Mouse (Mus musculus) hindbrain, postnatal 0 days (tissue): ENCODE data around the gene Rpgrip1l. TPM values are rescaled to one million over a fixed set of nuclear protein-coding genes. Genes with fewer than 3 reads are reported as not detected.

Experiments used
- ATAC-seq: fragments of 200-750 bp; cut with Nextera tagmentation; 2 replicates; pipeline ENCODE4 v1.8.0; 2017; ENCODE audit warnings: mild to moderate bottlenecking, moderate TSS enrichment, moderate library complexity
- DNase-seq: peaks from one replicate; pipeline ENCODE4 v3.0.0-alpha.2; 2015; ENCODE audit warnings: low spot score
- H3K27ac ChIP-seq: fragments of 300-500 bp; sonication (generic); 2 replicates; pipeline ENCODE4 v1.5.1; 2014; ENCODE audit warnings: mild to moderate bottlenecking
- H3K27me3 ChIP-seq: fragments of 300-500 bp; sonication (generic); 2 replicates; pipeline ENCODE4 v1.6.1; 2014; ENCODE audit warnings: low read length, mixed read lengths; ENCODE audit not compliant: insufficient read depth
- H3K36me3 ChIP-seq: fragments of 300-500 bp; sonication (generic); 2 replicates; pipeline ENCODE4 v1.6.1; 2014; ENCODE audit warnings: low read length, mixed read lengths; ENCODE audit not compliant: insufficient read depth
- H3K4me1 ChIP-seq: fragments of 300-500 bp; sonication (generic); 2 replicates; pipeline ENCODE4 v1.6.1; 2014; ENCODE audit warnings: antibody characterized with exemption, low read length, mixed read lengths; ENCODE audit not compliant: insufficient read depth
- H3K4me2 ChIP-seq: fragments of 300-500 bp; sonication (generic); 2 replicates; pipeline ENCODE4 v1.6.1; 2014; ENCODE audit warnings: low read depth, mild to moderate bottlenecking, low read length, moderate library complexity, mixed read lengths
- H3K4me3 ChIP-seq: fragments of 300-500 bp; sonication (generic); 2 replicates; pipeline ENCODE4 v1.5.1; 2014; ENCODE audit warnings: low read length
- H3K9ac ChIP-seq: fragments of 300-500 bp; sonication (generic); replicated peaks from 2 replicates; pipeline ENCODE4 v1.6.1; 2014; ENCODE audit warnings: mild to moderate bottlenecking, low read length, moderate library complexity, mixed read lengths
- H3K9me3 ChIP-seq: fragments of 300-500 bp; sonication (generic); 2 replicates; pipeline ENCODE4 v1.6.1; 2016; ENCODE audit warnings: low read length, mixed read lengths
- CTCF ChIP-seq: IDR thresholded peaks from 2 replicates; pipeline ENCODE4 v1.5.1; 2016; ENCODE audit warnings: antibody characterized with exemption, control low read depth, low read depth
- WGBS: fragments of 180-500 bp; shearing (Covaris S2); extraction: QIAGEN DNeasy Blood & Tissue Kit; methylation state at CpG from one replicate; pipeline ENCODE4 v1.1.7; 2014; 5-methylcytosine and 5-hydroxymethylcytosine counted together
- polyA plus RNA-seq: library from polyadenylated mRNA; unstranded; fragments of >200 nt; fragmentation: Nextera tagmentation; extraction: Ambion mirVana; gene quantifications from 2 replicates; pipeline ENCODE4 v1.2.1, GENCODE M21; 2015
- total RNA-seq: library from RNA; depleted of rRNA; stranded (reverse); fragments of >200 nt; gene quantifications from 2 replicates; pipeline ENCODE4 v1.2.3, GENCODE M21; 2014

Rpgrip1l gene
- total and polyA plus RNA-seq, 2 experiments from 2014 or later: 6.8 to 12.7 TPM

DNA sequence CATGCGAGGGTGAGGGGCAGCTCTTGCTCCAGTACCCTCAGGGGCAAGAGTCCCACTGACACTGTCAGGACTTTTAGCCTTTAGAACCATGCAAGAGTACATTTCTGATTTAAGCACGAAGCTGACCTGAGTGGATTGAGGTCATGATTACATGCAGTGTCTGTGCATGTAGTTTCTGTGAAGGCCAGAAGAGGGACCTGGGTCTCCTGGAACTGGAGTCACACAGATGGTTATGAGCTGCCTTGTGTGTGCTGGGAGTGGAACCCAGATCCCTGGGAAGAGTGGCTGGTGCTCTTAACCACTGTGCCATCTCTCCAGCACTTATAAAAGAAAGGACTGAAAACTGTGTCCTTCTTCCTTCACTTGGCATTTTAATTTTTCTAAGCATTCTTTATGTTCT lies 111.9 kb downstream of the Rpgrip1l start:
- DNase-seq (no peak), ATAC-seq (no peak)
- no peak for TF ChIP-seq CTCF
- Histone ChIP-seq H3K9ac (no peak overlapping the region), H3K4me3 (no peak overlapping the region), H3K27ac (no peak overlapping the region), H3K36me3 (no peaks in the 10 kb centered on the region), H3K4me2 (no peak overlapping the region), H3K4me1 (no peaks in the 10 kb centered on the region), H3K9me3 (no peaks in the 10 kb centered on the region), H3K27me3 (no peaks in the 10 kb centered on the region)
- 74% methylated on average over 2 of the region's 2 CpGs for whole genome bisulfite sequencing

DNA sequence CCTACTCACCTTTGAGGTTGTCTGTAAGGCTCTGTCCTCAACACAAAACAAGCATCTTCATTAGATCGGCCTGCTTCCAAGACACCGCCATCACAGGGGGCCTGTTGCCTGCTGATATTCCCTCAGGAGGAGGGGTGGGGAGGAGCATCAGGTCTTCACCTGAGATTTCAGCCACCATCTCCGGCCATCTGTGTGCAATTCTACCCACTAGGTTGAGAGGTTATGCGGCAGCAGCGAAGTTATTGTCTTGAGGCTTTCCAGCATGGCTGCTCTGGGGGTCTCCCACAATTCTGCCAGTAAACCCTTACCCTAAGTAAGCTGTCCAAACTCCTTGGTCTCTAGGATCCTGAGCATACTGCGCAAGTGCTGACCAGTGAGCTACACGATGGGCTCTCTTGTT lies 113.2 kb downstream of the Rpgrip1l start, which contains the start of gene Aktip:
TSS of gene Aktip (minus strand) at position 101 of the 400 bp plus-strand sequence.
- 88% methylated on average over 7 of the region's 7 CpGs for WGBS
- no peak within 1 kb of the TSS for H3K4me2 ChIP-seq
- H3K27ac ChIP-seq: no peak within 1 kb of the TSS
- no peak for TF ChIP-seq CTCF
- H3K9me3 ChIP-seq: no peaks in the 10 kb centered on the region
- no peak within 1 kb of the TSS for H3K4me3 ChIP-seq
- no peaks in the 10 kb centered on the region for H3K36me3 ChIP-seq
- H3K27me3 ChIP-seq: no peaks in the 10 kb centered on the region
- no peak for DNase-seq
- H3K4me1 ChIP-seq: no peaks in the 10 kb centered on the region
- no peak within 1 kb of the TSS for H3K9ac ChIP-seq
- no peak for ATAC-seq

GRCm38 (mm10) chr8:91198036-91198435 lies 115.0 kb downstream of the Rpgrip1l start:
- H3K9ac ChIP-seq: no peak overlapping the region
- no peaks in the 10 kb centered on the region for H3K4me1 ChIP-seq
- no peak for TF ChIP-seq CTCF
- H3K4me3 ChIP-seq: no peak overlapping the region
- no peak overlapping the region for H3K4me2 ChIP-seq
- ATAC-seq (no peak), DNase-seq (no peak)
- no peaks in the 10 kb centered on the region for H3K27me3 ChIP-seq
- WGBS: 55% methylated on average over 3 of the region's 3 CpGs
- no peaks in the 10 kb centered on the region for H3K36me3 ChIP-seq
- H3K9me3 ChIP-seq: no peaks in the 10 kb centered on the region
- H3K27ac ChIP-seq: no peak overlapping the region

- no peaks in the 10 kb centered on the region for H3K4me1 ChIP-seq
- H3K4me3 ChIP-seq: no peak overlapping the region
- H3K27ac ChIP-seq: no peak overlapping the region
- H3K27me3 ChIP-seq: no peaks in the 10 kb centered on the region
- TF ChIP-seq CTCF: no peak
- DNase-seq: no peak
- no peak overlapping the region for H3K9ac ChIP-seq
- H3K36me3 ChIP-seq: no peaks in the 10 kb centered on the region
- ATAC-seq: no peak
- no peaks in the 10 kb centered on the region for H3K9me3 ChIP-seq
- H3K4me2 ChIP-seq: no peak overlapping the region
- WGBS: 84% methylated on average over 5 of the region's 5 CpGs
These were observed 115.8 kb downstream of the Rpgrip1l start for GRCm38 (mm10) chr8:91197233-91197632.

DNA sequence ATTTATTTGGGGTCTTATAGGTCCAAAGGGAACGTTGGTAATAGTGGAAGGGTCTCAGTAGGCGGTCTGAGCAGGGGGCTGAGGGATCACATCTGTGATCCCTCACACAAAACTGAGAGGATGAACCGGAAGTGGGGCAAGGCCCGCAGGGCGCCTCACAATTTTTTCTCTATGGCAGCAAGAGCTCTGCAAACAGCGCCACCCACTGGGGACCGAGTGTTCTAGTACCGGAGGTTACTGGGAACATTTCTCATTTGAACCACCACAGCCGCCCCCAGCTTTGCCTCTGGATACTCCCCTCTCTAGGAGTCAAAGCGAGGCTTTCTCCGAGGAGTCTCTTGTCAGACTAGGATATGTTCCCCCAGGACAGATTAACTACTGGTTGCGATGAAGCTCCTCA lies 116.4 kb downstream of the Rpgrip1l start:
- Histone ChIP-seq H3K27me3 (no peaks in the 10 kb centered on the region), H3K36me3 (no peaks in the 10 kb centered on the region), H3K4me2 (no peak overlapping the region), H3K4me3 (no peak overlapping the region), H3K27ac (no peak overlapping the region), H3K9ac (no peak overlapping the region), H3K4me1 (no peaks in the 10 kb centered on the region), H3K9me3 (no peaks in the 10 kb centered on the region)
- no peak for TF ChIP-seq CTCF
- DNase-seq (no peak), ATAC-seq (no peak)
- WGBS: 84% methylated on average over 12 of the region's 12 CpGs

DNA sequence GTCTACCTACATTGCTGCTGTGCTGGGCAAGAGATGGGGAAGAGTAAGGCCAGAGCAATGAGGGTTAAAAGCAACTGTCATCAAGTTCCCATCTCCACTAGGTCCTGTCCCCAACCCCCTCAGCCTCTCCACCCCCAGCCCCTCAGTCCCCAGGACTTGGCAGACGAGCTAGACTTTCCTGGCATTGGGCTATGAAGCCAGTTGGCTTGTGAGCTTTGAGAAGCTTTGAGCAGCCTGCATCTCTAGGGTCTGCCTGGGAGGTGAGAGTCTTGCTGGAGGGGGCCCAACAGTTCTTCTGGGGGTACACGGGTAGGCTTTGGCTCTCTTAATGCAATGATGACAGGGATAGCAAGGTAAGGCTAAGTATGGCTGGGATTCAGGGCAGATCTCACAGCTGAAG lies 119.0 kb downstream of the Rpgrip1l start:
- Histone ChIP-seq H3K36me3 (no peaks in the 10 kb centered on the region), H3K27me3 (0 out of 2 replicates have a peak, but pooled peaks cover 4% of the 10 kb centered on the region), H3K4me2 (no peak overlapping the region), H3K4me3 (no peak overlapping the region), H3K27ac (no peak overlapping the region), H3K9ac (no peak overlapping the region), H3K9me3 (no peaks in the 10 kb centered on the region), H3K4me1 (peaks cover 4% of the 10 kb centered on the region; the same call in 1 of the 2 replicates)
- DNase-seq (no peak), ATAC-seq (no peak)
- 51% methylated on average over 2 of the region's 2 CpGs for WGBS
- TF ChIP-seq CTCF: no peak

GRCm38 (mm10) chr8:91192941-91193340 lies 120.1 kb downstream of the Rpgrip1l start:
- no peak for DNase-seq
- WGBS: 88% methylated on average over 5 of the region's 5 CpGs
- 0 out of 2 replicates have a peak, but pooled peaks cover 4% of the 10 kb centered on the region for H3K27me3 ChIP-seq

More at GRCm38 (mm10) chr8:91192941-91193340, 120.1 kb downstream of the Rpgrip1l start:
- Histone ChIP-seq H3K4me1 (peaks cover 4% of the 10 kb centered on the region; the same call in 1 of the 2 replicates), H3K27ac (no peak overlapping the region), H3K4me2 (no peak overlapping the region), H3K9ac (no peak overlapping the region), H3K4me3 (no peak overlapping the region), H3K36me3 (no peaks in the 10 kb centered on the region), H3K9me3 (no peaks in the 10 kb centered on the region)
- TF ChIP-seq CTCF: no peak
- ATAC-seq: no peak
